ENCODE assay signal across 8 mouse cellular contexts in genomic region chr5:124247986-124248626, GRCm38 (mm10). TPM values are rescaled to one million over a fixed set of nuclear protein-coding genes. Genes with fewer than 3 reads are reported as not detected.
DNase-seq lines count a peak whose midpoint lies in the region; ATAC-seq lines count a peak whose summit lies in the region.

No protein-coding gene starts in this region.

- H3K36me3 ChIP-seq in erythroblast, embryonic 14.5 days (ENCODE audit: control insufficient read depth) = peaks cover 25% of the 10 kb centered on the region
- 0 out of 2 replicates have a peak, but pooled peaks cover 6% of the 10 kb centered on the region for H3K36me3 ChIP-seq in hindbrain, embryonic 12.5 days
- peaks cover 31% of the 10 kb centered on the region for H3K36me3 ChIP-seq in liver, embryonic 12.5 days
- no peaks in the 10 kb centered on the region; the same call in 1 of the 2 replicates for H3K36me3 ChIP-seq in neural tube, embryonic 12.5 days

- no peaks in the 10 kb centered on the region for H3K27me3 ChIP-seq in erythroblast, embryonic 14.5 days (ENCODE audit: control insufficient read depth)
- H3K27me3 ChIP-seq in hindbrain, embryonic 12.5 days = no peaks in the 10 kb centered on the region
- H3K27me3 ChIP-seq in liver, embryonic 12.5 days (replicated peaks) = no peaks in the 10 kb centered on the region
- no peaks in the 10 kb centered on the region for H3K27me3 ChIP-seq in neural tube, embryonic 12.5 days (replicated peaks)

- H3K4me3 ChIP-seq in erythroblast, embryonic 14.5 days (replicated peaks) = peak overlapping the region; percentile 70
- 0 out of 2 replicates have a peak overlapping the region, but pooled peaks have one; percentile 71 for H3K4me3 ChIP-seq in hindbrain, embryonic 12.5 days
- peak overlapping the region; percentile 76 for H3K4me3 ChIP-seq in liver, embryonic 12.5 days
- no peak overlapping the region for H3K4me3 ChIP-seq in neural tube, embryonic 12.5 days

- H3K9ac ChIP-seq in hindbrain, embryonic 12.5 days = no peak overlapping the region
- peak overlapping the region; percentile 43 for H3K9ac ChIP-seq in liver, embryonic 12.5 days
- peak overlapping the region; percentile 76; the same call in 1 of the 2 replicates for H3K9ac ChIP-seq in neural tube, embryonic 12.5 days

- H3K4me1 ChIP-seq in erythroblast, embryonic 14.5 days (ENCODE audit: control insufficient read depth) = peaks cover 28% of the 10 kb centered on the region
- H3K4me1 ChIP-seq in hindbrain, embryonic 12.5 days = peaks cover 24% of the 10 kb centered on the region
- peaks cover 40% of the 10 kb centered on the region for H3K4me1 ChIP-seq in liver, embryonic 12.5 days
- H3K4me1 ChIP-seq in neural tube, embryonic 12.5 days = peaks cover 19% of the 10 kb centered on the region

- no peak for ATAC-seq in hindbrain, embryonic 12.5 days (ENCODE audit: low FRiP score)
- ATAC-seq in liver, embryonic 12.5 days = peak; percentile 78
- no peak for ATAC-seq in neural tube, embryonic 12.5 days (ENCODE audit: low FRiP score, low read depth)

- peak; percentile 63 to 71 for DNase-seq in adrenal gland, adult (ENCODE audit: inconsistent age in 2 of 2, low spot score in 1 of 2)
- DNase-seq in adrenal gland, postnatal 25 days = no peak
- no peak for DNase-seq in left cerebral cortex, adult 18-20 months (ENCODE audit: low spot score in 2 of 2)
- DNase-seq in right cerebral cortex, adult 18-20 months = no peak

- no peaks in the 10 kb centered on the region for H3K9me3 ChIP-seq in erythroblast, embryonic 14.5 days (ENCODE audit: control insufficient read depth, low read length)
- H3K9me3 ChIP-seq in hindbrain, embryonic 12.5 days (replicated peaks) = no peaks in the 10 kb centered on the region
- no peaks in the 10 kb centered on the region for H3K9me3 ChIP-seq in liver, embryonic 12.5 days (replicated peaks)
- H3K9me3 ChIP-seq in neural tube, embryonic 12.5 days = no peaks in the 10 kb centered on the region

- no peak overlapping the region for H3K27ac ChIP-seq in hindbrain, embryonic 12.5 days
- H3K27ac ChIP-seq in liver, embryonic 12.5 days = peak overlapping the region; percentile 78
- H3K27ac ChIP-seq in neural tube, embryonic 12.5 days = no peak overlapping the region

- WGBS in hindbrain, embryonic 12.5 days = 14% methylated on average over 9 of the region's 9 CpGs
- WGBS in liver, embryonic 12.5 days (ENCODE audit: insufficient replicate concordance) = 19% methylated on average over 9 of the region's 9 CpGs
- WGBS in neural tube, embryonic 12.5 days = 13% methylated on average over 9 of the region's 9 CpGs

- H3K4me2 ChIP-seq in hindbrain, embryonic 12.5 days (replicated peaks) = peak overlapping the region; percentile 70
- H3K4me2 ChIP-seq in liver, embryonic 12.5 days = peak overlapping the region; percentile 97
- H3K4me2 ChIP-seq in neural tube, embryonic 12.5 days (replicated peaks) = peak overlapping the region; percentile 90

RNA-seq across cellular contexts. Expression of gene Pitpnm2, which starts 1.5 kb away (rescaled TPM):
- 62.5 and 83.8 TPM in 2 replicates for total RNA-seq in adrenal gland, postnatal 25 days (2021)
- polyA plus RNA-seq in erythroblast, embryonic 14.5 days (2012) = 0.37 and 0.38 TPM in 2 replicates
- polyA plus RNA-seq in hindbrain, embryonic 12.5 days (2016; fragmentation: Nextera tagmentation; extraction: Ambion mirVana) = 6.9 and 7.0 TPM in 2 replicates
- polyA plus RNA-seq in liver, embryonic 12.5 days (2016; fragmentation: Nextera tagmentation; extraction: Ambion mirVana) = 2.5 and 3.7 TPM in 2 replicates
- 6.3 and 7.4 TPM in 2 replicates for polyA plus RNA-seq in neural tube, embryonic 12.5 days (2016; fragmentation: Nextera tagmentation; extraction: Ambion mirVana)
- 100 to 1,000 TPM; 259 to 274 TPM for total RNA-seq in left cerebral cortex, adult 18-20 months (2021)

Comparison
In these comparisons a context has a peak if more than half of its experiments do, and no peak if none do; other contexts are left out.
1. DNase-seq: peak in adrenal gland, adult (2 of 2); none in adrenal gland, postnatal 25 days (single experiment), left cerebral cortex, adult 18-20 months (0 of 2) and right cerebral cortex, adult 18-20 months (single experiment).
2. Peak in every context shown above with its lines, with median percentiles within 50 percentile points of each other: H3K4me2 ChIP-seq.